ENCODE assay signal across 10 mouse cellular contexts in genomic region chr13:30966507-30966911, GRCm38 (mm10). TPM values are rescaled to one million over a fixed set of nuclear protein-coding genes. Genes with fewer than 3 reads are reported as not detected.
DNase-seq lines count a peak whose midpoint lies in the region; ATAC-seq lines count a peak whose summit lies in the region.
"Had no signal": no experiment of that assay in that cellular context is flagged by ENCODE, and none has a peak within 500 bp of the region (broad histone marks: within the 10 kb centered on the region; RNA-seq: fewer than 3 reads in every experiment).

No protein-coding gene starts in this region.

- 19% methylated on average over 10 of the region's 10 CpGs for WGBS in kidney, embryonic 16.5 days
- WGBS in hindbrain, embryonic 14.5 days: 7% methylated on average over 10 of the region's 10 CpGs

- H3K27ac ChIP-seq in kidney, embryonic 16.5 days (ENCODE audit: low read length): no peak overlapping the region; the same call in 1 of the 2 replicates
- H3K27ac ChIP-seq in hindbrain, embryonic 14.5 days: peak overlapping the region; percentile 41; the same call in 1 of the 2 replicates

- peak; percentile 93 for ATAC-seq in kidney, embryonic 16.5 days (ENCODE audit: low FRiP score, low TSS enrichment)
- peak; percentile 58; the same call in 1 of the 2 replicates for ATAC-seq in hindbrain, embryonic 14.5 days (ENCODE audit: low FRiP score)
- no peak for ATAC-seq in granulocyte monocyte progenitor cell, adult 5-6 weeks (replicated peaks; ENCODE audit: poor library complexity, severe bottlenecking)

- DNase-seq in kidney, adult 18-20 months: no peak
- DNase-seq in embryo, embryonic 9.5 days (ENCODE audit: extremely low spot score): peak; percentile 59
- DNase-seq in hindbrain, embryonic 14.5 days (ENCODE audit: low spot score): peak; percentile 32
- peak; percentile 45 for DNase-seq in neural tube, embryonic 10.5 days (ENCODE audit: extremely low spot score, low spot score)
- no peak for DNase-seq in right cerebral cortex, adult 18-20 months
- DNase-seq in urinary bladder, adult 2 months (ENCODE audit: low spot score): no peak
- DNase-seq: layer of hippocampus, postnatal 36 days had no signal

- no peaks in the 10 kb centered on the region for H3K27me3 ChIP-seq in kidney, embryonic 16.5 days (ENCODE audit: insufficient read depth, low read length)
- no peaks in the 10 kb centered on the region for H3K27me3 ChIP-seq in hindbrain, embryonic 14.5 days (ENCODE audit: control insufficient read depth, insufficient read depth, low read length)

- no peak overlapping the region for H3K4me3 ChIP-seq in kidney, embryonic 16.5 days (ENCODE audit: low read length)
- no peak overlapping the region for H3K4me3 ChIP-seq in hindbrain, embryonic 14.5 days (replicated peaks; ENCODE audit: low read length)

- H3K4me1 ChIP-seq in kidney, embryonic 16.5 days (ENCODE audit: insufficient read depth, low read length): peaks cover 18% of the 10 kb centered on the region
- peaks cover 12% of the 10 kb centered on the region for H3K4me1 ChIP-seq in hindbrain, embryonic 14.5 days (replicated peaks; ENCODE audit: control insufficient read depth, insufficient read depth, low read length)

- H3K9me3 ChIP-seq in kidney, embryonic 16.5 days (ENCODE audit: low read length): no peaks in the 10 kb centered on the region
- no peaks in the 10 kb centered on the region for H3K9me3 ChIP-seq in hindbrain, embryonic 14.5 days (ENCODE audit: control insufficient read depth, low read length)

- no peaks in the 10 kb centered on the region for H3K36me3 ChIP-seq in kidney, embryonic 16.5 days (ENCODE audit: insufficient read depth, low read length)
- no peaks in the 10 kb centered on the region for H3K36me3 ChIP-seq in hindbrain, embryonic 14.5 days (replicated peaks; ENCODE audit: control insufficient read depth, insufficient read depth)

- peak overlapping the region; percentile 32; the same call in 1 of the 2 replicates for H3K4me2 ChIP-seq in kidney, embryonic 16.5 days (replicated peaks; ENCODE audit: low read depth, low read length)
- peak overlapping the region; percentile 16 for H3K4me2 ChIP-seq in hindbrain, embryonic 14.5 days (replicated peaks)

- peak overlapping the region; percentile 38; the same call in 1 of the 2 replicates for H3K9ac ChIP-seq in kidney, embryonic 16.5 days (replicated peaks; ENCODE audit: low read length)
- peak overlapping the region; percentile 18; the same call in 1 of the 2 replicates for H3K9ac ChIP-seq in hindbrain, embryonic 14.5 days

RNA-seq across cellular contexts. Expression of gene Exoc2, which starts 7.4 kb away (rescaled TPM):
- polyA plus RNA-seq in kidney, embryonic 16.5 days (2015; fragmentation: Nextera tagmentation; extraction: Ambion mirVana): 28.1 and 31.3 TPM in 2 replicates
- polyA plus RNA-seq in hindbrain, embryonic 14.5 days (2014; fragmentation: Nextera tagmentation; extraction: Ambion mirVana): 58.6 and 59.9 TPM in 2 replicates
- total RNA-seq in granulocyte monocyte progenitor cell, adult 5-6 weeks (2014; fragmentation: Nextera tagmentation): 39.9 and 44.1 TPM in 2 replicates
- total RNA-seq in granulocyte monocyte progenitor cell, adult 5-6 weeks (2017): 35.2 and 45.1 TPM in 2 replicates
- 17.8 and 20.0 TPM in 2 replicates for polyA plus RNA-seq in urinary bladder, adult 2 months (2012; rRNA removed)

RNA-seq across cellular contexts. Expression of gene Gm5447, which starts 7.5 kb away (rescaled TPM):
- not detected in 2 replicates for polyA plus RNA-seq in kidney, embryonic 16.5 days (2015; fragmentation: Nextera tagmentation; extraction: Ambion mirVana)
- not detected in 2 replicates for polyA plus RNA-seq in hindbrain, embryonic 14.5 days (2014; fragmentation: Nextera tagmentation; extraction: Ambion mirVana)
- total RNA-seq in granulocyte monocyte progenitor cell, adult 5-6 weeks (2014; fragmentation: Nextera tagmentation): not detected in 2 replicates
- not detected in 2 replicates for total RNA-seq in granulocyte monocyte progenitor cell, adult 5-6 weeks (2017)
- polyA plus RNA-seq in urinary bladder, adult 2 months (2012; rRNA removed): 0.08 and 0.12 TPM in 2 replicates
- total RNA-seq: ES-E14; layer of hippocampus, postnatal 36 days had no signal

RNA-seq across cellular contexts. Expression of gene Hus1b, which starts 18.9 kb away (rescaled TPM):
- polyA plus RNA-seq in kidney, embryonic 16.5 days (2015; fragmentation: Nextera tagmentation; extraction: Ambion mirVana): not detected in 2 replicates
- polyA plus RNA-seq in hindbrain, embryonic 14.5 days (2014; fragmentation: Nextera tagmentation; extraction: Ambion mirVana): not detected in 2 replicates
- total RNA-seq in granulocyte monocyte progenitor cell, adult 5-6 weeks (2014; fragmentation: Nextera tagmentation): 1.7 TPM in 1 of 2 replicates, not detected in the other
- 1.6 TPM in 1 of 2 replicates, not detected in the other for total RNA-seq in granulocyte monocyte progenitor cell, adult 5-6 weeks (2017)
- 0.11 and 0.13 TPM in 2 replicates for polyA plus RNA-seq in urinary bladder, adult 2 months (2012; rRNA removed)

Comparison
In these comparisons a context has a peak if more than half of its experiments do, and no peak if none do; other contexts are left out.
1. DNase-seq: peak in embryo, embryonic 9.5 days (single experiment), hindbrain, embryonic 14.5 days (single experiment) and neural tube, embryonic 10.5 days (single experiment); none in kidney, adult 18-20 months (single experiment), right cerebral cortex, adult 18-20 months (single experiment) and urinary bladder, adult 2 months (single experiment).